Mouse (Mus musculus): Measurements from ENCODE around the gene Blm. TPM values are rescaled to one million over a fixed set of nuclear protein-coding genes. Genes with fewer than 3 reads are reported as not detected.

Gene Blm
- polyA plus RNA-seq, 1 experiment from 2014 or later: 11.8 TPM

GRCm38 (mm10) chr7:80489445-80489844 lies 45.5 kb downstream of the Blm start:
- Histone ChIP-seq H3K4me2 (no peak overlapping the region), H3K4me3 (no peak overlapping the region), H3K4me1 (replicated peaks) (no peaks in the 10 kb centered on the region), H3K9ac (no peak overlapping the region), H3K27ac (replicated peaks) (no peak overlapping the region), H3K27me3 (no peaks in the 10 kb centered on the region), H3K9me3 (no peaks in the 10 kb centered on the region), H3K36me3 (peaks cover 13% of the 10 kb centered on the region)
- no peak for ATAC-seq (ENCODE audit: low read depth)
- 81% methylated on average over 1 of the region's 1 CpGs for WGBS

GRCm38 (mm10) chr7:80487239-80487638 lies 47.7 kb downstream of the Blm start:
- ATAC-seq (ENCODE audit: low read depth): no peak
- Histone ChIP-seq H3K4me1 (replicated peaks) (no peaks in the 10 kb centered on the region), H3K9ac (no peak overlapping the region), H3K27ac (replicated peaks) (no peak overlapping the region), H3K27me3 (no peaks in the 10 kb centered on the region), H3K36me3 (peaks cover 2% of the 10 kb centered on the region; the same call in 1 of the 2 replicates), H3K9me3 (no peaks in the 10 kb centered on the region), H3K4me2 (no peak overlapping the region), H3K4me3 (no peak overlapping the region)
- 90% methylated on average over 4 of the region's 4 CpGs for WGBS

- H3K4me3 ChIP-seq: no peak overlapping the region
- no peak overlapping the region for H3K4me2 ChIP-seq
- no peaks in the 10 kb centered on the region for H3K4me1 ChIP-seq (replicated peaks)
- H3K9ac ChIP-seq: no peak overlapping the region
- H3K27me3 ChIP-seq: no peaks in the 10 kb centered on the region
- WGBS: 74% methylated on average over 7 of the region's 7 CpGs
- H3K9me3 ChIP-seq: no peaks in the 10 kb centered on the region
- H3K36me3 ChIP-seq: peaks cover 7% of the 10 kb centered on the region; the same call in 1 of the 2 replicates
- no peak overlapping the region for H3K27ac ChIP-seq (replicated peaks)
- no peak for ATAC-seq (ENCODE audit: low read depth)
Measured at GRCm38 (mm10) chr7:80480097-80480496, 54.8 kb downstream of the Blm start.

GRCm38 (mm10) chr7:80473837-80474236 lies 61.1 kb downstream of the Blm start:
- no peak overlapping the region for H3K4me2 ChIP-seq

GRCm38 (mm10) chr7:80468851-80469250 lies 66.1 kb downstream of the Blm start:
- peaks cover 21% of the 10 kb centered on the region; the same call in 1 of the 2 replicates for H3K36me3 ChIP-seq
- H3K4me2 ChIP-seq: no peak overlapping the region
- no peaks in the 10 kb centered on the region for H3K27me3 ChIP-seq
- no peak for ATAC-seq (ENCODE audit: low read depth)
- no peaks in the 10 kb centered on the region for H3K4me1 ChIP-seq (replicated peaks)
- no peak overlapping the region for H3K27ac ChIP-seq (replicated peaks)
- no peak overlapping the region for H3K9ac ChIP-seq
- no peaks in the 10 kb centered on the region for H3K9me3 ChIP-seq
- H3K4me3 ChIP-seq: no peak overlapping the region
- 91% methylated on average over 2 of the region's 2 CpGs for WGBS

More at GRCm38 (mm10) chr7:80473837-80474236, 61.1 kb downstream of the Blm start:
- Histone ChIP-seq H3K27ac (replicated peaks) (no peak overlapping the region), H3K27me3 (no peaks in the 10 kb centered on the region), H3K36me3 (peaks cover 12% of the 10 kb centered on the region; the same call in 1 of the 2 replicates), H3K9ac (no peak overlapping the region), H3K4me3 (no peak overlapping the region), H3K4me1 (replicated peaks) (no peaks in the 10 kb centered on the region), H3K9me3 (no peaks in the 10 kb centered on the region)
- ATAC-seq (ENCODE audit: low read depth): no peak
- 95% methylated on average over 7 of the region's 7 CpGs for WGBS

- no peak overlapping the region for H3K9ac ChIP-seq
- WGBS: 92% methylated on average over 2 of the region's 2 CpGs
- H3K27me3 ChIP-seq: no peaks in the 10 kb centered on the region
- no peak for ATAC-seq (ENCODE audit: low read depth)
- H3K4me1 ChIP-seq (replicated peaks): no peaks in the 10 kb centered on the region
- peaks cover 24% of the 10 kb centered on the region; the same call in 1 of the 2 replicates for H3K36me3 ChIP-seq
- H3K4me2 ChIP-seq: no peak overlapping the region
- H3K9me3 ChIP-seq: no peaks in the 10 kb centered on the region
- H3K27ac ChIP-seq (replicated peaks): no peak overlapping the region
- no peak overlapping the region for H3K4me3 ChIP-seq
Measured at GRCm38 (mm10) chr7:80467334-80467733, 67.6 kb downstream of the Blm start.

- H3K9me3 ChIP-seq: no peaks in the 10 kb centered on the region
- no peak overlapping the region for H3K27ac ChIP-seq (replicated peaks)
- no peaks in the 10 kb centered on the region for H3K4me1 ChIP-seq (replicated peaks)
- no peak overlapping the region for H3K4me2 ChIP-seq
- peaks cover 32% of the 10 kb centered on the region for H3K36me3 ChIP-seq
- no peak for ATAC-seq (ENCODE audit: low read depth)
- H3K9ac ChIP-seq: no peak overlapping the region
- H3K4me3 ChIP-seq: no peak overlapping the region
- 79% methylated on average over 5 of the region's 5 CpGs for WGBS
- no peaks in the 10 kb centered on the region for H3K27me3 ChIP-seq
Measured at GRCm38 (mm10) chr7:80464831-80465230, 70.1 kb downstream of the Blm start.

- ATAC-seq (ENCODE audit: low read depth): no peak
- no peak overlapping the region for H3K27ac ChIP-seq (replicated peaks)
- no peak overlapping the region for H3K4me2 ChIP-seq
- no peaks in the 10 kb centered on the region for H3K4me1 ChIP-seq (replicated peaks)
- peaks cover 40% of the 10 kb centered on the region for H3K36me3 ChIP-seq
- H3K9me3 ChIP-seq: no peaks in the 10 kb centered on the region
- 83% methylated on average over 7 of the region's 7 CpGs for WGBS
- H3K27me3 ChIP-seq: no peaks in the 10 kb centered on the region
- no peak overlapping the region for H3K9ac ChIP-seq
- no peak overlapping the region for H3K4me3 ChIP-seq
Measured at GRCm38 (mm10) chr7:80461891-80462290, 73.0 kb downstream of the Blm start.

- 88% methylated on average over 4 of the region's 4 CpGs for WGBS
- Histone ChIP-seq H3K36me3 (peaks cover 41% of the 10 kb centered on the region), H3K27ac (replicated peaks) (no peak overlapping the region), H3K27me3 (no peaks in the 10 kb centered on the region), H3K4me1 (replicated peaks) (no peaks in the 10 kb centered on the region), H3K4me2 (no peak overlapping the region), H3K9ac (no peak overlapping the region), H3K4me3 (no peak overlapping the region), H3K9me3 (no peaks in the 10 kb centered on the region)
- ATAC-seq (ENCODE audit: low read depth): no peak
Measured at GRCm38 (mm10) chr7:80460892-80461291, 74.0 kb downstream of the Blm start.

- no peaks in the 10 kb centered on the region for H3K9me3 ChIP-seq
- no peak overlapping the region for H3K4me2 ChIP-seq
- 95% methylated on average over 5 of the region's 5 CpGs for WGBS
- no peak overlapping the region for H3K9ac ChIP-seq
- no peaks in the 10 kb centered on the region for H3K27me3 ChIP-seq
- no peak for ATAC-seq (ENCODE audit: low read depth)
- H3K4me1 ChIP-seq (replicated peaks): no peaks in the 10 kb centered on the region
- no peak overlapping the region for H3K4me3 ChIP-seq
- H3K27ac ChIP-seq (replicated peaks): no peak overlapping the region
- peaks cover 38% of the 10 kb centered on the region for H3K36me3 ChIP-seq
Measured at GRCm38 (mm10) chr7:80460199-80460598, 74.7 kb downstream of the Blm start.

- H3K27me3 ChIP-seq: no peaks in the 10 kb centered on the region
- H3K9ac ChIP-seq: no peak overlapping the region
- ATAC-seq (ENCODE audit: low read depth): no peak
- H3K4me2 ChIP-seq: no peak overlapping the region
- H3K4me3 ChIP-seq: no peak overlapping the region
- WGBS: 83% methylated on average over 3 of the region's 3 CpGs
- no peaks in the 10 kb centered on the region for H3K9me3 ChIP-seq
- no peaks in the 10 kb centered on the region for H3K4me1 ChIP-seq (replicated peaks)
- peaks cover 52% of the 10 kb centered on the region for H3K36me3 ChIP-seq
- H3K27ac ChIP-seq (replicated peaks): no peak overlapping the region
Measured at GRCm38 (mm10) chr7:80457831-80458343, 77.0 kb downstream of the Blm start.

- H3K36me3 ChIP-seq: peaks cover 52% of the 10 kb centered on the region
- no peaks in the 10 kb centered on the region for H3K27me3 ChIP-seq
- H3K4me1 ChIP-seq (replicated peaks): no peaks in the 10 kb centered on the region
- H3K9me3 ChIP-seq: no peaks in the 10 kb centered on the region
- no peak overlapping the region for H3K4me2 ChIP-seq
- WGBS: 78% methylated on average over 6 of the region's 6 CpGs
- ATAC-seq (ENCODE audit: low read depth): no peak
- no peak overlapping the region for H3K9ac ChIP-seq
- no peak overlapping the region for H3K27ac ChIP-seq (replicated peaks)
- H3K4me3 ChIP-seq: no peak overlapping the region
Measured at GRCm38 (mm10) chr7:80457241-80457640, 77.7 kb downstream of the Blm start.

GRCm38 (mm10) chr7:80456327-80456726 lies 78.6 kb downstream of the Blm start:
- H3K9ac ChIP-seq: no peak overlapping the region
- 84% methylated on average over 6 of the region's 6 CpGs for WGBS
- ATAC-seq (ENCODE audit: low read depth): no peak
- H3K36me3 ChIP-seq: peaks cover 52% of the 10 kb centered on the region
- H3K4me1 ChIP-seq (replicated peaks): no peaks in the 10 kb centered on the region
- H3K27me3 ChIP-seq: no peaks in the 10 kb centered on the region
- no peak overlapping the region for H3K4me3 ChIP-seq
- no peak overlapping the region for H3K4me2 ChIP-seq
- no peak overlapping the region for H3K27ac ChIP-seq (replicated peaks)
- no peaks in the 10 kb centered on the region for H3K9me3 ChIP-seq

Measured in neural tube, embryonic 13.5 days (tissue).